Mouse (Mus musculus): ENCODE measurements around the gene Duox1. TPM values are rescaled to one million over a fixed set of nuclear protein-coding genes. Genes with fewer than 3 reads are reported as not detected.

The Duox1 gene
- total and polyA plus RNA-seq, 3 experiments = not detected

DNA sequence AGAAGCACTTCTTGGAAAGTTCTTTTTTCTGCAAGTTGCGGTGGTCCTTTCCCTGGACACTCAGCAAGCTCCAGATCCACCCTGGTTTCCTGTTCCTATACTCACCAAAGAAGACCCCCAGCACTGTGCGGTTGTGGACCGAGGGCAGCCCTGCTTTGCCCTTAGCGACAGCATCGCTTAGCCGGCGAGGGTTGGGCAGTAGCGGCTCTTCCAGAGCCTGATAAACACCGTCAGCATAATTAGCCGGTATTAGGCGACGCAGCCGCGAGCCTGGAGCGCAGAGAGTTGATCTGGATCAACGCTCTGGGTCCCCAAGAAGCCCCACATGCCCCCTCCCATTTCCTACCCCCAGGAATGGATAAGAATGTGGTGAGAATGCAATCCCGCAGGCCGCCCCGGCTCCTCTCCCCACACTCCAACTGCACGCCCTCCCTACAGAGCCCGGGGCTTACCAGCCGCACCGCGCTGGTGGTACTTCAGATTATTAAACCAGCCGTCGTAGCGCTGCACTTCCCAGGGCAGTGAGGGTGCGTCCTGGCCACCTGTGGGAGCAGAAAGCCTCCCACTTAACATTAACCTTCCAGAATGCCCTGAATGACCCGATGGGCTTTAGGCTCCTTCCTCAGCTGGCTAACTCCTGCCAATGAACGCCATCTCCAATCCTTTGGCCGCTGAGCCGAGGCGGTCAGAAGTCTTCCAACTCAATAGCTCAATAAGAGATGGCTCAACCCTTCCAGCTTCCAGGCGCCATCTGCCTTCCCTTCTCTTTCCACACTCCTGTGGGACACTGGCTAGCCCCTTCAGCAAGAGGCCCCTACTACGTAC, 18.0 kb upstream of the Duox1 start:
- H3K27ac ChIP-seq (ENCODE audit: insufficient read depth, low read depth) = no peak overlapping the region
- H3K4me2 ChIP-seq (ENCODE audit: insufficient read depth, low read depth, poor library complexity, severe bottlenecking) = no peak overlapping the region
- H3K9me3 ChIP-seq (replicated peaks; ENCODE audit: low read length) = peaks cover 4% of the 10 kb centered on the region
- peaks cover 12% of the 10 kb centered on the region for H3K27me3 ChIP-seq (replicated peaks)
- no peaks in the 10 kb centered on the region for H3K4me1 ChIP-seq (ENCODE audit: control insufficient read depth in 1 of 2, insufficient read depth in 2 of 2)
- H3K36me3 ChIP-seq (replicated peaks in 1 of 2; ENCODE audit: control insufficient read depth in 1 of 2, insufficient read depth in 1 of 2, low read length in 1 of 2) = no peaks in the 10 kb centered on the region
- in situ Hi-C loops (cut with MboI; ENCODE audit: low pct_ligation_motif_present, low pct_unique_long_range_greater_than_20kb, low sequenced_read_pairs) = loop anchor here (5.0 kb wide), 1 partner anchor 105 kb away; no protein-coding TSS in a partner anchor
- dilution Hi-C loops (cut with MboI; ENCODE audit: extremely low pct_ligation_motif_present, extremely low pct_unique_long_range_greater_than_20kb, low sequenced_read_pairs) = no loop called here
- H3K9ac ChIP-seq (ENCODE audit: insufficient read depth, low read depth) = no peak overlapping the region
- TF ChIP-seq TBP (conservative IDR thresholded peaks at IDR 0.05; ENCODE audit: low read depth, low read length) (no peak), NRF1 (IDR thresholded peaks at IDR 0.05; ENCODE audit: low read depth, low read length) (no peak), NELFE (IDR thresholded peaks at IDR 0.05; ENCODE audit: low read depth, low read length) (no peak), ELF1 (IDR thresholded peaks at IDR 0.05; ENCODE audit: low read depth, low read length) (no peak), POLR2A (IDR thresholded peaks at IDR 0.05; ENCODE audit: low read depth, low read length) (no peak), ZNF384 (IDR thresholded peaks at IDR 0.05; ENCODE audit: low read depth, low read length) (no peak), IRF4 (IDR thresholded peaks at IDR 0.05; ENCODE audit: low read depth, low read length) (no peak), USF2 (conservative IDR thresholded peaks at IDR 0.05; ENCODE audit: low read depth, low read length) (no peak), MEF2A (IDR thresholded peaks at IDR 0.05; ENCODE audit: borderline replicate concordance, low read depth, low read length) (no peak), UBTF (IDR thresholded peaks at IDR 0.05; ENCODE audit: low read depth, low read length) (no peak), BHLHE40 (IDR thresholded peaks at IDR 0.05; ENCODE audit: low read depth, low read length) (no peak), CHD1 (IDR thresholded peaks at IDR 0.05; ENCODE audit: low read depth, low read length) (no peak), MXI1 (IDR thresholded peaks at IDR 0.05; ENCODE audit: low read depth, low read length) (no peak), KAT2A (IDR thresholded peaks at IDR 0.05; ENCODE audit: insufficient replicate concordance, low read length) (no peak)
- DNase-seq (ENCODE audit: extremely low read depth) = no peak
- H3K79me2 ChIP-seq (replicated peaks; ENCODE audit: control insufficient read depth, extremely low read depth, insufficient read depth, poor library complexity, severe bottlenecking) = no peaks in the 10 kb centered on the region
- no peak overlapping the region for H3K4me3 ChIP-seq (replicated peaks in 1 of 3; ENCODE audit: low read depth in 2 of 3, low read length in 2 of 3, poor library complexity in 1 of 3)

DNA sequence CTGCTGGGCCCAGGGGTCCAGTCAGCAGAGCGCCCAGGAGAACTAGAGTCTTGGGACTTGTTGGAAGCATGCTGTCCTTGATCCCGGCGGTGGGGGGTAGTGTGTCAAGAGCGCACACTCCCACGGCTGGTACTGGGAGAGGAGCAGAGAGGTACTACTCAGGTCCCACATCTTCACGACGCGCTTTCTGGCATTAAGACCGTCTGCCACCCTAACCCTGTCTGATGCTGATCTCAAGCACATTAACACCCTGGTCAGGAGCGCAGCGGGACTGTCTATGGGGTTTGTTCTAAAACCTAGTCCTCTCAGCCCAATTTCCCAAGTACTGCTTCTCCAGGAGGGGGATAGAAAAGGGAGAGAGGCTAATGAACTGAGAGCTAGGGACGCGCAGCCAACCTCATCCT, 17.4 kb upstream of the Duox1 start, which contains the start of gene Duox2:
Gene Duox2 (minus strand): TSS at position 354 of the 404 bp plus-strand sequence.
- no peak within 1 kb of the TSS for H3K4me3 ChIP-seq (replicated peaks in 1 of 3; ENCODE audit: low read depth in 2 of 3, low read length in 2 of 3, poor library complexity in 1 of 3)

More for the DNA sequence above, 17.4 kb upstream of the Duox1 start, which contains the start of gene Duox2:
- dilution Hi-C loops (cut with MboI; ENCODE audit: extremely low pct_ligation_motif_present, extremely low pct_unique_long_range_greater_than_20kb, low sequenced_read_pairs) (no loop called here), in situ Hi-C loops (cut with MboI; ENCODE audit: low pct_ligation_motif_present, low pct_unique_long_range_greater_than_20kb, low sequenced_read_pairs) (loop anchor here (5.0 kb wide), 1 partner anchor 106 kb away; no protein-coding TSS in a partner anchor)
- Histone ChIP-seq H3K9ac (ENCODE audit: insufficient read depth, low read depth) (no peak within 1 kb of the TSS), H3K27me3 (replicated peaks) (peaks cover 12% of the 10 kb centered on the region), H3K9me3 (replicated peaks; ENCODE audit: low read length) (peaks cover 4% of the 10 kb centered on the region), H3K4me1 (ENCODE audit: control insufficient read depth in 1 of 2, insufficient read depth in 2 of 2) (no peaks in the 10 kb centered on the region), H3K36me3 (replicated peaks in 1 of 2; ENCODE audit: control insufficient read depth in 1 of 2, insufficient read depth in 1 of 2, low read length in 1 of 2) (no peaks in the 10 kb centered on the region), H3K27ac (ENCODE audit: insufficient read depth, low read depth) (no peak within 1 kb of the TSS), H3K4me2 (ENCODE audit: insufficient read depth, low read depth, poor library complexity, severe bottlenecking) (no peak within 1 kb of the TSS), H3K79me2 (replicated peaks; ENCODE audit: control insufficient read depth, extremely low read depth, insufficient read depth, poor library complexity, severe bottlenecking) (no peaks in the 10 kb centered on the region)
- no peak for DNase-seq (ENCODE audit: extremely low read depth)
- TF ChIP-seq E2F4 (IDR thresholded peaks at IDR 0.05; ENCODE audit: insufficient replicate concordance, low read depth, low read length) = no peak
- no peak for TF ChIP-seq BHLHE40 (IDR thresholded peaks at IDR 0.05; ENCODE audit: low read depth, low read length)
- no peak for TF ChIP-seq ZNF384 (IDR thresholded peaks at IDR 0.05; ENCODE audit: low read depth, low read length)
- TF ChIP-seq SMC3 (IDR thresholded peaks at IDR 0.05; ENCODE audit: low read depth, low read length) = no peak
- no peak for TF ChIP-seq RAD21 (IDR thresholded peaks at IDR 0.05; ENCODE audit: low read depth, low read length)
- no peak for TF ChIP-seq IRF4 (IDR thresholded peaks at IDR 0.05; ENCODE audit: low read depth, low read length)
- TF ChIP-seq CHD1 (IDR thresholded peaks at IDR 0.05; ENCODE audit: low read depth, low read length) = no peak
- no peak for TF ChIP-seq USF1 (IDR thresholded peaks at IDR 0.05; ENCODE audit: low read depth, low read length)
- no peak for TF ChIP-seq USF2 (conservative IDR thresholded peaks at IDR 0.05; ENCODE audit: low read depth, low read length)
- no peak for TF ChIP-seq SIN3A (IDR thresholded peaks at IDR 0.05; ENCODE audit: low read length)
- no peak for TF ChIP-seq HCFC1 (IDR thresholded peaks at IDR 0.05; ENCODE audit: low read depth, low read length)
- no peak for TF ChIP-seq ZKSCAN1 (IDR thresholded peaks at IDR 0.05; ENCODE audit: borderline replicate concordance, low read depth, low read length)
- no peak for TF ChIP-seq ELF1 (IDR thresholded peaks at IDR 0.05; ENCODE audit: low read depth, low read length)
- TF ChIP-seq MAX (IDR thresholded peaks at IDR 0.05; ENCODE audit: low read length) = no peak
- TF ChIP-seq NRF1 (IDR thresholded peaks at IDR 0.05; ENCODE audit: low read depth, low read length) = no peak
- TF ChIP-seq CTCF (conservative IDR thresholded peaks at IDR 0.05 in 1 of 2, IDR thresholded peaks at IDR 0.05 in 1 of 2; ENCODE audit: low read depth in 2 of 2, low read length in 2 of 2) = no peak

Data from CH12.LX (cell line).